Mouse (Mus musculus): ENCODE data around the gene Zdhhc14. TPM values are rescaled to one million over a fixed set of nuclear protein-coding genes. Genes with fewer than 3 reads are reported as not detected.

Zdhhc14 gene
- polyA plus RNA-seq, 1 experiment from 2014 or later: 2.4 TPM

GRCm38 (mm10) chr17:5595068-5595467 is 102.7 kb downstream of the Zdhhc14 start:
- Histone ChIP-seq H3K4me1 (no peaks in the 10 kb centered on the region), H3K27me3 (no peaks in the 10 kb centered on the region), H3K4me3 (no peak overlapping the region), H3K9ac (no peak overlapping the region), H3K27ac (no peak overlapping the region), H3K36me3 (ENCODE audit: poor library complexity, severe bottlenecking) (no peaks in the 10 kb centered on the region), H3K4me2 (no peak overlapping the region), H3K9me3 (replicated peaks) (no peaks in the 10 kb centered on the region)
- ATAC-seq: no peak
- WGBS: 26% methylated on average over 5 of the region's 5 CpGs

- H3K27ac ChIP-seq: no peak overlapping the region
- WGBS: 62% methylated on average over 3 of the region's 3 CpGs
- no peak overlapping the region for H3K4me3 ChIP-seq
- H3K36me3 ChIP-seq (ENCODE audit: poor library complexity, severe bottlenecking): no peaks in the 10 kb centered on the region
- no peaks in the 10 kb centered on the region for H3K4me1 ChIP-seq
- H3K9me3 ChIP-seq (replicated peaks): no peaks in the 10 kb centered on the region
- H3K9ac ChIP-seq: no peak overlapping the region
- H3K4me2 ChIP-seq: no peak overlapping the region
- no peak for ATAC-seq
- no peaks in the 10 kb centered on the region for H3K27me3 ChIP-seq
These were observed 104.1 kb downstream of the Zdhhc14 start for GRCm38 (mm10) chr17:5596490-5596889.

GRCm38 (mm10) chr17:5598999-5599398 is 106.6 kb downstream of the Zdhhc14 start:
- Histone ChIP-seq H3K27ac (no peak overlapping the region), H3K36me3 (ENCODE audit: poor library complexity, severe bottlenecking) (no peaks in the 10 kb centered on the region), H3K9ac (no peak overlapping the region), H3K9me3 (replicated peaks) (no peaks in the 10 kb centered on the region), H3K27me3 (no peaks in the 10 kb centered on the region), H3K4me1 (peaks cover 3% of the 10 kb centered on the region; the same call in 1 of the 2 replicates), H3K4me2 (no peak overlapping the region), H3K4me3 (no peak overlapping the region)
- no peak for ATAC-seq
- WGBS: 85% methylated on average over 4 of the region's 4 CpGs

GRCm38 (mm10) chr17:5600505-5601027 is 108.2 kb downstream of the Zdhhc14 start:
- ATAC-seq: no peak
- Histone ChIP-seq H3K4me3 (no peak overlapping the region), H3K27me3 (no peaks in the 10 kb centered on the region), H3K36me3 (ENCODE audit: poor library complexity, severe bottlenecking) (no peaks in the 10 kb centered on the region), H3K9me3 (replicated peaks) (no peaks in the 10 kb centered on the region), H3K4me2 (no peak overlapping the region), H3K4me1 (peaks cover 7% of the 10 kb centered on the region; the same call in 1 of the 2 replicates), H3K27ac (no peak overlapping the region), H3K9ac (no peak overlapping the region)
- 91% methylated on average over 8 of the region's 8 CpGs for WGBS

GRCm38 (mm10) chr17:5601953-5602352 is 109.6 kb downstream of the Zdhhc14 start:
- Histone ChIP-seq H3K4me1 (peaks cover 17% of the 10 kb centered on the region), H3K4me2 (no peak overlapping the region), H3K9ac (no peak overlapping the region), H3K4me3 (no peak overlapping the region), H3K9me3 (replicated peaks) (no peaks in the 10 kb centered on the region), H3K27ac (no peak overlapping the region), H3K27me3 (no peaks in the 10 kb centered on the region), H3K36me3 (ENCODE audit: poor library complexity, severe bottlenecking) (no peaks in the 10 kb centered on the region)
- ATAC-seq: no peak
- 90% methylated on average over 6 of the region's 6 CpGs for WGBS

GRCm38 (mm10) chr17:5606151-5606591 is 113.8 kb downstream of the Zdhhc14 start:
- no peak overlapping the region; the same call in 1 of the 2 replicates for H3K9ac ChIP-seq
- H3K4me1 ChIP-seq: peaks cover 22% of the 10 kb centered on the region
- peak overlapping the region; percentile 59; the same call in 1 of the 2 replicates for H3K27ac ChIP-seq
- no peak; the same call in 1 of the 2 replicates for ATAC-seq
- WGBS: 58% methylated on average over 8 of the region's 8 CpGs
- H3K4me3 ChIP-seq: no peak overlapping the region
- no peaks in the 10 kb centered on the region for H3K9me3 ChIP-seq (replicated peaks)
- no peaks in the 10 kb centered on the region for H3K36me3 ChIP-seq (ENCODE audit: poor library complexity, severe bottlenecking)
- H3K27me3 ChIP-seq: no peaks in the 10 kb centered on the region
- no peak overlapping the region for H3K4me2 ChIP-seq

GRCm38 (mm10) chr17:5607352-5607751 is 115.0 kb downstream of the Zdhhc14 start:
- no peak overlapping the region for H3K4me2 ChIP-seq
- 0 out of 2 replicates have a peak, but pooled peaks have one; percentile 27 for ATAC-seq
- H3K4me1 ChIP-seq: peaks cover 22% of the 10 kb centered on the region
- no peak overlapping the region for H3K4me3 ChIP-seq
- H3K9me3 ChIP-seq (replicated peaks): no peaks in the 10 kb centered on the region
- no peak overlapping the region for H3K9ac ChIP-seq
- H3K27ac ChIP-seq: no peak overlapping the region
- WGBS: 60% methylated on average over 7 of the region's 7 CpGs
- H3K36me3 ChIP-seq (ENCODE audit: poor library complexity, severe bottlenecking): no peaks in the 10 kb centered on the region
- no peaks in the 10 kb centered on the region for H3K27me3 ChIP-seq

GRCm38 (mm10) chr17:5609875-5610552 is 117.7 kb downstream of the Zdhhc14 start:
- WGBS: 80% methylated on average over 4 of the region's 4 CpGs
- no peaks in the 10 kb centered on the region for H3K27me3 ChIP-seq
- no peak overlapping the region for H3K4me3 ChIP-seq
- no peak overlapping the region for H3K27ac ChIP-seq
- H3K4me2 ChIP-seq: no peak overlapping the region
- no peak for ATAC-seq
- no peaks in the 10 kb centered on the region for H3K36me3 ChIP-seq (ENCODE audit: poor library complexity, severe bottlenecking)
- H3K4me1 ChIP-seq: peaks cover 23% of the 10 kb centered on the region
- H3K9ac ChIP-seq: no peak overlapping the region
- H3K9me3 ChIP-seq (replicated peaks): no peaks in the 10 kb centered on the region

- H3K4me3 ChIP-seq: no peak overlapping the region
- no peaks in the 10 kb centered on the region; the same call in 1 of the 2 replicates for H3K9me3 ChIP-seq (replicated peaks)
- no peak overlapping the region for H3K4me2 ChIP-seq
- H3K9ac ChIP-seq: no peak overlapping the region
- no peaks in the 10 kb centered on the region for H3K36me3 ChIP-seq (ENCODE audit: poor library complexity, severe bottlenecking)
- H3K27ac ChIP-seq: no peak overlapping the region
- peaks cover 7% of the 10 kb centered on the region; the same call in 1 of the 2 replicates for H3K4me1 ChIP-seq
- ATAC-seq: no peak
- 69% methylated on average over 4 of the region's 4 CpGs for WGBS
- no peaks in the 10 kb centered on the region for H3K27me3 ChIP-seq
These were observed 119.9 kb downstream of the Zdhhc14 start for GRCm38 (mm10) chr17:5612236-5612635.

- Histone ChIP-seq H3K36me3 (ENCODE audit: poor library complexity, severe bottlenecking) (no peaks in the 10 kb centered on the region), H3K27me3 (no peaks in the 10 kb centered on the region), H3K9me3 (replicated peaks) (no peaks in the 10 kb centered on the region; the same call in 1 of the 2 replicates), H3K4me2 (no peak overlapping the region), H3K9ac (no peak overlapping the region), H3K27ac (no peak overlapping the region), H3K4me3 (no peak overlapping the region), H3K4me1 (peaks cover 3% of the 10 kb centered on the region; the same call in 1 of the 2 replicates)
- 71% methylated on average over 9 of the region's 9 CpGs for WGBS
- no peak for ATAC-seq
These were observed 122.5 kb downstream of the Zdhhc14 start for GRCm38 (mm10) chr17:5614771-5615318.

GRCm38 (mm10) chr17:5621626-5622591 is 129.6 kb downstream of the Zdhhc14 start:
- Histone ChIP-seq H3K4me1 (0 out of 2 replicates have a peak, but pooled peaks cover 6% of the 10 kb centered on the region), H3K9ac (no peak overlapping the region), H3K27me3 (no peaks in the 10 kb centered on the region), H3K9me3 (replicated peaks) (no peaks in the 10 kb centered on the region), H3K36me3 (ENCODE audit: poor library complexity, severe bottlenecking) (no peaks in the 10 kb centered on the region), H3K4me3 (no peak overlapping the region), H3K27ac (no peak overlapping the region), H3K4me2 (no peak overlapping the region)
- 87% methylated on average over 25 of the region's 25 CpGs for WGBS
- no peak for ATAC-seq

Measured in forebrain, embryonic 13.5 days (tissue).